Mouse (Mus musculus) effector memory CD4-positive, alpha-beta T cell, adult 5 months (primary cell): ENCODE measurements around the gene Bet1l. TPM values are rescaled to one million over a fixed set of nuclear protein-coding genes. Genes with fewer than 3 reads are reported as not detected.

Source experiments
- polyA plus RNA-seq: library from polyadenylated mRNA; unstranded; fragments of 100-300 nt; shearing (Covaris generic); gene quantifications from one replicate; pipeline ENCODE4 v1.2.1, GENCODE M21; 2017

Gene Bet1l
- 42.5 TPM for polyA plus RNA-seq

GRCm38 (mm10) chr7:140857550-140858505 is at the start of gene Bet1l:
Bet1l (minus strand) TSS chr7:140857577.

GRCm38 (mm10) chr7:140900220-140900619 is 42.8 kb upstream of the Bet1l start, which contains the start of gene Cox8b:
Cox8b (minus strand) TSS chr7:140900446.

GRCm38 (mm10) chr7:140881696-140882468 is 24.5 kb upstream of the Bet1l start, which contains the start of the genes Psmd13 and Sirt3:
Psmd13 (plus strand) TSS chr7:140881968.
Sirt3 (minus strand) TSS chr7:140882309.

GRCm38 (mm10) chr7:140856785-140857549 is 410 bp downstream of the Bet1l start, which contains the start of gene Ric8a:
Ric8a (plus strand) TSS chr7:140856957.

GRCm38 (mm10) chr7:140855860-140856784 is 1.3 kb downstream of the Bet1l start, which contains the start of gene Gm45785:
Gm45785 (minus strand) TSS chr7:140856331.

GRCm38 (mm10) chr7:140847755-140848580 is 9.4 kb downstream of the Bet1l start, which contains the start of gene Odf3:
Odf3 (plus strand) TSS chr7:140847805.

GRCm38 (mm10) chr7:140844905-140845665 is 12.3 kb downstream of the Bet1l start, which contains the start of gene Scgb1c1:
Scgb1c1 (plus strand) TSS chr7:140845547.

GRCm38 (mm10) chr7:140834968-140835757 is 22.2 kb downstream of the Bet1l start, which contains the start of gene Urah:
Urah (plus strand) TSS chr7:140835018.

GRCm38 (mm10) chr7:140821653-140822329 is 35.6 kb downstream of the Bet1l start, which contains the start of gene Zfp941:
Zfp941 (minus strand) TSS chr7:140822178.

Other genes starting within 250 kb of the Bet1l start
- gene Olfr61, start 228.6 kb downstream of the Bet1l start, polyA plus RNA-seq, result not detected
- gene Olfr53, start 211.1 kb downstream of the Bet1l start, polyA plus RNA-seq, result not detected
- not detected for gene Olfr539, start 197.6 kb downstream of the Bet1l start, polyA plus RNA-seq
- gene Olfr45, start 175.6 kb downstream of the Bet1l start, polyA plus RNA-seq, result not detected
- not detected for gene Olfr541, start 160.3 kb downstream of the Bet1l start, polyA plus RNA-seq
- gene Cyp2e1, start 93.8 kb downstream of the Bet1l start, polyA plus RNA-seq, result 0.31 TPM
- gene Syce1, start 69.7 kb downstream of the Bet1l start, polyA plus RNA-seq, result not detected
- 0.71 TPM for gene Zfp941, start 35.4 kb downstream of the Bet1l start, polyA plus RNA-seq
- gene Urah, start 22.6 kb downstream of the Bet1l start, polyA plus RNA-seq, result not detected
- not detected for gene Scgb1c1, start 12.0 kb downstream of the Bet1l start, polyA plus RNA-seq
- gene Odf3, start 9.8 kb downstream of the Bet1l start, polyA plus RNA-seq, result not detected
- not detected for gene Gm45785, start 1.2 kb downstream of the Bet1l start, polyA plus RNA-seq
- 88.6 TPM for gene Ric8a, start 620 bp downstream of the Bet1l start, polyA plus RNA-seq
- gene Psmd13, start 24.4 kb upstream of the Bet1l start, polyA plus RNA-seq, result 134 TPM
- gene Sirt3, start 24.7 kb upstream of the Bet1l start, polyA plus RNA-seq, result 5.5 TPM
- gene Cox8b, start 42.9 kb upstream of the Bet1l start, polyA plus RNA-seq, result not detected
- gene Nlrp6, start 63.3 kb upstream of the Bet1l start, polyA plus RNA-seq, result not detected
- gene Pgghg, start 83.8 kb upstream of the Bet1l start, polyA plus RNA-seq, result 10.8 TPM
- not detected for gene Ifitm5, start 92.7 kb upstream of the Bet1l start, polyA plus RNA-seq
- not detected for gene Gm45717, start 98.4 kb upstream of the Bet1l start, polyA plus RNA-seq
- 10.5 TPM for gene Ifitm2, start 98.4 kb upstream of the Bet1l start, polyA plus RNA-seq
- gene Ifitm1, start 109.6 kb upstream of the Bet1l start, polyA plus RNA-seq, result 2.8 TPM
- 8.0 TPM for gene Ifitm3, start 153.2 kb upstream of the Bet1l start, polyA plus RNA-seq
- not detected for gene Ifitm6, start 160.3 kb upstream of the Bet1l start, polyA plus RNA-seq
- gene Gm17387, start 171.6 kb upstream of the Bet1l start, polyA plus RNA-seq, result not detected
- gene B4galnt4, start 203.5 kb upstream of the Bet1l start, polyA plus RNA-seq, result 25.8 TPM
- gene Pkp3, start 220.6 kb upstream of the Bet1l start, polyA plus RNA-seq, result 147 TPM
- 71.4 TPM for gene Sigirr, start 243.0 kb upstream of the Bet1l start, polyA plus RNA-seq